Mouse (Mus musculus) intestine, embryonic 16.5 days (tissue): Measurements from ENCODE around the gene Hes1. TPM values are rescaled to one million over a fixed set of nuclear protein-coding genes. Genes with fewer than 3 reads are reported as not detected.

Source experiments
- ATAC-seq: fragments of 200-750 bp; cut with Nextera tagmentation; 2 replicates; pipeline ENCODE4 v1.8.0; 2017; ENCODE audit warnings: moderate TSS enrichment, moderate library complexity
- H3K27ac ChIP-seq: fragments of 300-500 bp; sonication (generic); 2 replicates; pipeline ENCODE4 v1.5.1; 2014; ENCODE audit warnings: mild to moderate bottlenecking, low read length
- H3K27me3 ChIP-seq: fragments of 300-500 bp; sonication (generic); replicated peaks from 2 replicates; pipeline ENCODE4 v1.6.1; 2014; ENCODE audit warnings: low read length, control low read depth, mixed read lengths; ENCODE audit not compliant: control insufficient read depth, insufficient read depth
- H3K36me3 ChIP-seq: fragments of 300-500 bp; sonication (generic); 2 replicates; pipeline ENCODE4 v1.6.1; 2014; ENCODE audit warnings: low read length, control low read depth; ENCODE audit not compliant: control insufficient read depth, insufficient read depth
- H3K4me1 ChIP-seq: fragments of 300-500 bp; sonication (generic); 2 replicates; pipeline ENCODE4 v1.6.1; 2014; ENCODE audit warnings: low read length, control low read depth, mixed read lengths; ENCODE audit not compliant: control insufficient read depth, insufficient read depth
- H3K4me2 ChIP-seq: fragments of 300-500 bp; sonication (generic); 2 replicates; pipeline ENCODE4 v1.6.1; 2014; ENCODE audit warnings: low read depth, low read length, control low read depth
- H3K4me3 ChIP-seq: fragments of 300-500 bp; sonication (generic); 2 replicates; pipeline ENCODE4 v1.5.1; 2014; ENCODE audit warnings: mild to moderate bottlenecking, low read length
- H3K9ac ChIP-seq: fragments of 300-500 bp; sonication (generic); 2 replicates; pipeline ENCODE4 v1.6.1; 2014; ENCODE audit warnings: low read depth, low read length
- H3K9me3 ChIP-seq: fragments of 300-500 bp; sonication (generic); 2 replicates; pipeline ENCODE4 v1.6.1; 2016; ENCODE audit warnings: low read length, control low read depth; ENCODE audit not compliant: control insufficient read depth
- WGBS: fragments of 180-500 bp; shearing (Covaris S2); extraction: QIAGEN DNeasy Blood & Tissue Kit; methylation state at CpG from one replicate; pipeline ENCODE4 v1.1.7; 2014; 5-methylcytosine and 5-hydroxymethylcytosine counted together
- polyA plus RNA-seq: library from polyadenylated mRNA; unstranded; fragments of >200 nt; fragmentation: Nextera tagmentation; extraction: Ambion mirVana; gene quantifications from 2 replicates; pipeline ENCODE4 v1.2.1, GENCODE M21; 2015

Gene Hes1
- polyA plus RNA-seq, 1 experiment from 2014 or later, result 25.9 TPM

DNA sequence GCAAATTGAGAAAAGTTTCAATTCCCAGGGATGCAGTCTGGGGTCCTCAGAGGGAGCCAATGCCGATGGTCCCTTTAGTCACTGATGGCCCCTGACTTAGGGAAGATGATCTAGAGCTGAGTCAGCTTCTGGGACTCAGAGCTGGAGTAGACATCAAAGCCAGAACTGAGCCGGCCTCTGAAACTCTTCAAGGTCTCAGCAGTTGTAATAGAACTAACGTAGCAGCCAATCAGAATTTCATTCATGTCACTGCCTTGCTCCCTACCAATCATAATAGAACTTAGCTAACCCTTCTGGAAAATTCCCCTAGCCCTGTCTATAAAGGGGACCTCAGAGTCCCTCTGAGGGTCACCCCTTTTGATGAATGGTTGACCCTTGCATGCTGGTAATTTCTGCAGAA, 30.8 kb upstream of the Hes1 start:
- Histone ChIP-seq H3K36me3 (no peaks in the 10 kb centered on the region), H3K27me3 (no peaks in the 10 kb centered on the region), H3K9ac (no peak overlapping the region), H3K9me3 (no peaks in the 10 kb centered on the region), H3K27ac (no peak overlapping the region), H3K4me2 (no peak overlapping the region), H3K4me3 (no peak overlapping the region), H3K4me1 (peaks cover 28% of the 10 kb centered on the region)
- WGBS, result 79% methylated on average over 3 of the region's 3 CpGs
- ATAC-seq, result no peak

DNA sequence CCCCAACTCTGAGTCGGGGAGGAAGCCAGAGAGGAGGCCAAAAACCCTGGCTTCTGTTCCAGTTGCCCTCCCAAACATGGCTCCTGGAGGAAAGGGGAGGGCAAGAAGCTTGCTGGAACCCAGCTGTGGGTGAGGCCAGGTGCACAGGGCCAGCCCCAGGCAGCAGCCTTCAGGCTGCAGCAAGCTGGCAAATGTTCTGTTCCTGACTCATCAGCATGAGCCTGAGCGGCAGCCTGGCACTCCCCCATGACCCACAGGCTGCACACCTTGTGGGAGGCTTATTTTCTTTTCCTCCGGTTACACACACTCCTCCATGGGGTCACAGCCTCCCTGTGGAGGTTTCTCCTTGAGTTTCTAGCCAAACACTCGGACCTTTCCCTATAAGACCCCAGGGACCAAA, 30.2 kb upstream of the Hes1 start:
- H3K27me3 ChIP-seq, result no peaks in the 10 kb centered on the region
- no peak overlapping the region for H3K4me2 ChIP-seq
- H3K4me3 ChIP-seq, result no peak overlapping the region
- ATAC-seq, result peak; percentile 48
- H3K36me3 ChIP-seq, result no peaks in the 10 kb centered on the region
- peaks cover 28% of the 10 kb centered on the region for H3K4me1 ChIP-seq
- H3K9me3 ChIP-seq, result no peaks in the 10 kb centered on the region
- 0 out of 2 replicates have a peak overlapping the region, but pooled peaks have one; percentile 20 for H3K27ac ChIP-seq
- 67% methylated on average over 4 of the region's 4 CpGs for WGBS
- H3K9ac ChIP-seq, result no peak overlapping the region

DNA sequence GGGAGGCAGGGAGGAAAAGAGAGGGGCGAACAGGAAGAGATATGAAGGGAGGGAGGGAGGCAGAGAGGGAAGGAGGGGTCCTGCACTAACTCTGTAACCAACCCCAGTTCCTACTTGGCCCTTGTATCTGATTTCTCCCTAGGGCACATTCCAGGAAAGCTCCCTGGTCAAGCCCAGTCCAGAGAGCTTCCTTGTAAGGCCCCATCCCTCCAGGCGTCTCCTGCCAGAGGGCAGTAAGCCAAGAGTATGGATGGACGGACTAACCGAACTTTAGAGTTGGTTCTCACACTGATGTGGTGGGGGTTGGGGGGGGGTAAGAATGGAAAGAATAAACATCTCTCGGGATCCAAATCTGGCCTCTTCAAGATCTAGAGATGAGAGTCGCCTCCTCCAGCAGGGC, 29.7 kb upstream of the Hes1 start:
- no peaks in the 10 kb centered on the region for H3K27me3 ChIP-seq
- H3K4me2 ChIP-seq, result no peak overlapping the region
- H3K4me1 ChIP-seq, result peaks cover 32% of the 10 kb centered on the region
- WGBS, result 40% methylated on average over 6 of the region's 6 CpGs
- H3K9me3 ChIP-seq, result no peaks in the 10 kb centered on the region
- no peak overlapping the region for H3K9ac ChIP-seq
- H3K27ac ChIP-seq, result 0 out of 2 replicates have a peak overlapping the region, but pooled peaks have one; percentile 20
- no peak overlapping the region for H3K4me3 ChIP-seq
- no peaks in the 10 kb centered on the region for H3K36me3 ChIP-seq
- peak; percentile 41 for ATAC-seq

DNA sequence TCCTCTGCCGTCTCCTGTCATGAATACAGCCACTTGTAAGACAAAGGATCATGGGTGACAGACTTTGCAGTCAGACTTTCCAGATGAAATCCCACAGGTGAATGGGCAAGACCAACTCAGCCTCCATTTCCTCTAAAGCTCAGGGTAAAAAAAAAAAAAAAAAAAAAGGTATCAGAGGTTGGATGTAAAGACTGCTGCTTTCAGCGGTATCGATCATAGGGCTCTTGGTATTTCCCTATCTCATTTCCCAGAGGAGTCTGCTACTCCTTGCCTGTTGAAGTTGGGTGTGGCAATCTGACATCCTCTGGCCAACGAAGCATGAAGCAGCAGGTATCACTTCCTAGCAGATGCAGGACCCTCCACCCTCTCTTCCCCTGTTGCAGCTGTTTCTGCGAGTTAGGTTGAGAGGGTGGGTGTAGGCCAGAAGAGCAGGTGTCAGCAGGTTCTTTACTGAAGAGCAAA, 29.2 kb upstream of the Hes1 start:
- WGBS, result 57% methylated on average over 5 of the region's 5 CpGs
- Histone ChIP-seq H3K9ac (no peak overlapping the region), H3K4me3 (no peak overlapping the region), H3K36me3 (no peaks in the 10 kb centered on the region), H3K4me2 (no peak overlapping the region), H3K4me1 (peaks cover 35% of the 10 kb centered on the region), H3K9me3 (no peaks in the 10 kb centered on the region), H3K27ac (no peak overlapping the region), H3K27me3 (no peaks in the 10 kb centered on the region)
- no peak for ATAC-seq

DNA sequence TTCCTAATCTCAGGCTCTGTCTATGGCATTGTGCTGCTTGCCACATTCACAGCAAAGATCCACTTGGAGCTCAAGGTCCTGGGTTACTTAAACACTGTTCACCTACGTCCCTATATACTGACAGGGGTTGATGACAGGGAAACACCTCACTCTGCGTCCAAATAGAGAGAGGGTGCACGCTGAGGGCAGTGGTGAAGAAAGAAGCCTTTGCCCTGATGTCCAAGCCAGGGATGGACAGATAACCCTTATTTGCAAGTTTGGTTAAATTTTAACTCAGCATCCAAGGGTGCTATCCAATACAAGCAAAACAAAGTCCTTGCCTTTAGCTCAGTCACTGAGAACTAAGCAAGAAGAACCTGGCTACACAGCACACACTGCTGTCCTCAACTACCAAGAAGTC, 28.1 kb upstream of the Hes1 start:
- H3K27ac ChIP-seq, result no peak overlapping the region
- H3K9ac ChIP-seq, result no peak overlapping the region
- no peaks in the 10 kb centered on the region for H3K36me3 ChIP-seq
- peaks cover 35% of the 10 kb centered on the region for H3K4me1 ChIP-seq
- 74% methylated on average over 3 of the region's 3 CpGs for WGBS
- H3K27me3 ChIP-seq, result no peaks in the 10 kb centered on the region
- no peak overlapping the region for H3K4me3 ChIP-seq
- no peaks in the 10 kb centered on the region for H3K9me3 ChIP-seq
- no peak overlapping the region for H3K4me2 ChIP-seq
- 0 out of 2 replicates have a peak, but pooled peaks have one; percentile 7 for ATAC-seq

DNA sequence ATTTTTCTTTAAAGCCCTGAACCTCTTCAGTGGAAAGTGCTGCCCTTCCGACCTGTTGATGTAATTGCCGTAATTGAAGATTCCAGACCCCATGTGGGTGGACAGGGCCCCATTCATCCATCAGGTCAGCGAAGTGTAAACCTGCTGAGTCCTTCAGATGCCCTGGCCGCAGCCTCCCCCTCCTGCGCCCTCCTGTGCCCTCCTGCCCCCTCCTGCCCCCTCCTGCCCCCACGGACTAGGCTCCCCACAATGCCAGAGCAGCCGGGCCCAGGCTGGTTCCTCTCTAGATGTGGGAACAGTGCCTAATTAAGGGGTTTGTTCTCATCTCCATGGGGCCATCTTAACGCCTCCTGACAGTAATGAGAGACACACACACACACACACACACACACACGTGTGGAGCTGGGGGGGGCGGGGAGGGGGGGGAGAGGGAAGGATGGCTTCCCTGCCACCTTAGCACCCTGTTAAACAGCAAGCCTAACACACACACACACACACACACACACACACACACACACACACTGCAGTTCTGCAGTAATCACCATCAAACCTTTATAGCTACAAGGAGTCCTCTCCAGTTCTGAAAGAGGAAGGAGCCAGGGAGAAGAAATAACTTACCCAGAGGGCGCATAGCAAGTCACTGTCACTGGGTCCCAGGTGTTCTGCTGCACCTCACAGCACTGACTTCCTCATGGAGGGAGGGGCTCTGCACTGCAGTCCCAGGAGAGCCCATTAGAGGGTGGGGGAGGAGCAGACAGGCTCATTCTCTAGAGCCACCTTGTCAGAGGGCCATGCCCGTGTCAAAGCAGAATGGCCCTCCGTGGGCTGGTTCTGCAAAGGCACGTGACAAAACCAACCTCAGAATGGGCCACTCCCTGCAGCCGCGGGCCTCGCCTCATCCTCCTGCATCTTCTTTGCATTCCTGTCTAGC, 25.3 kb upstream of the Hes1 start:
- Histone ChIP-seq H3K4me1 (peaks cover 33% of the 10 kb centered on the region), H3K9me3 (no peaks in the 10 kb centered on the region), H3K36me3 (no peaks in the 10 kb centered on the region), H3K27me3 (no peaks in the 10 kb centered on the region), H3K9ac (peak overlapping the region; percentile 31), H3K4me3 (peak overlapping the region; percentile 24), H3K4me2 (peak overlapping the region; percentile 37), H3K27ac (no peak overlapping the region)
- WGBS, result 23% methylated on average over 13 of the region's 17 CpGs
- ATAC-seq, result peak; percentile 84

DNA sequence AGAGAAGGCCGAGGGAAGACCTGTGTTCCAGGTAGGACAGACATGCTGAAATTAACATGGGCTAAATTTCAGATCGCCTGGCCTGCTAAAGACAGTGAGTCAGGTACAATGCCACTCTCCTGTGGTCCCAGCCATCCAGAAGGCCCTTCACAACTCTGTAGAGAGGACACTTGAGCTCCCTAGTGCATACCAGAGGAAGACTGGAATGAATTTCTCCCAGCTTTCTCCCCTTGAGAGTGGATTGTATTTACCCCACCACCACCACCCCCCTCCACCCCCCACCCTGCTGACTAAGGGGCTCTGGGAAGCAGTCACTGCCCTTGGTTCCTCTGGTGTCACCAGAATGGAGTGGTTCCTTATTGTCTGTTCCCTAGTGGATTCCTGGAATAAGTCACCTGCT, 24.3 kb upstream of the Hes1 start:
- no peak overlapping the region for H3K27ac ChIP-seq
- H3K4me3 ChIP-seq, result no peak overlapping the region
- H3K9ac ChIP-seq, result no peak overlapping the region
- H3K4me2 ChIP-seq, result 0 out of 2 replicates have a peak overlapping the region, but pooled peaks have one; percentile 37
- H3K27me3 ChIP-seq, result no peaks in the 10 kb centered on the region
- no peaks in the 10 kb centered on the region for H3K9me3 ChIP-seq
- H3K4me1 ChIP-seq, result peaks cover 27% of the 10 kb centered on the region
- no peak for ATAC-seq
- no peaks in the 10 kb centered on the region for H3K36me3 ChIP-seq
- WGBS, result 78% methylated on average over 2 of the region's 2 CpGs

DNA sequence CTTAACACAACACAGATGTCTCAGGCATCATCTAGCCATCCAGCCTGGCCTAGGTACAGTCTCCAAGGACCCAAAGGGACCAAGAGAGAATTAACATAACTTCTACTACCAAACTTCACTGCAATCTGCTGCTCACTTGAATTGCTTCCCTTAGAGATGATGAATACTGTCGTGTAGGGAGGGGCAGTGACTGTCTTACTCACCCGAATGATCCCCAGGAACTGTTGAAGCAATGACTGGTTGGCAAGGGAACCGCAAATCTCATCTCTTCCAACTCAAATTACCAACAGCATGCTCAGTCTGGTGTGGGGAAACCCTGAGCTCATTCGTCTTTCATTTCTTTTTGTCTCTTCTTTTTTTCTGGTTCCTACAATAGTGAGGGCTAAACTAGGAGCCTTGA, 21.3 kb upstream of the Hes1 start:
- Histone ChIP-seq H3K4me3 (no peak overlapping the region), H3K9ac (no peak overlapping the region), H3K27ac (no peak overlapping the region), H3K4me2 (no peak overlapping the region), H3K4me1 (peaks cover 22% of the 10 kb centered on the region), H3K27me3 (no peaks in the 10 kb centered on the region), H3K9me3 (no peaks in the 10 kb centered on the region), H3K36me3 (no peaks in the 10 kb centered on the region)
- no peak for ATAC-seq
- WGBS, result 68% methylated on average over 4 of the region's 4 CpGs

DNA sequence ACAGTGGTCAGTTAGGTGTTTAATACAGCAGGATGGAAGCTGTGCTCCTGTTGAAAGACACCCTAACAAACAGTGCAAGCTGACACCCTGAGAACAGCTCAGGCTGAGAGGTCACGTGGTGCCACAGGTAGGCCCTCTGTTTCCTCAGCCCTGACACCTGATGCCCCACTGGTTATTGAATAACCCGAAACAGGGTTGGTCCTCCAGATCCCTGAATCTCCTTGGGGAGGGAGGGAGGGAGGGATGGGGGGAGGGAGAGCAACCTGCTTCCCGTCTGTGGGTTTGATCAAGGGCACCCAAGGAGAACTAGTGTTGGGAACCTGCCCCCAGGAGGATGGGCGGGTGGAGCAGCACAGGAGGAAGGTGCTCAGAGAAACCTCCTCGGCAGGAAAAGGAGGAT, 18.6 kb upstream of the Hes1 start:
- Histone ChIP-seq H3K4me1 (peaks cover 19% of the 10 kb centered on the region), H3K4me3 (no peak overlapping the region), H3K9me3 (no peaks in the 10 kb centered on the region), H3K27ac (peak overlapping the region; percentile 79), H3K27me3 (no peaks in the 10 kb centered on the region), H3K4me2 (no peak overlapping the region), H3K36me3 (no peaks in the 10 kb centered on the region), H3K9ac (0 out of 2 replicates have a peak overlapping the region, but pooled peaks have one; percentile 21)
- 40% methylated on average over 5 of the region's 5 CpGs for WGBS
- ATAC-seq, result peak; percentile 94
